Mouse (Mus musculus) lung, embryonic 15.5 days (tissue): ENCODE data around the gene Tspan4. TPM values are rescaled to one million over a fixed set of nuclear protein-coding genes. Genes with fewer than 3 reads are reported as not detected.
"Not testable (repeated sequence)": the region's sequence is repeated elsewhere in the genome, so short reads cannot be mapped to it uniquely, and the experiment has no call there.

Source experiments
- ATAC-seq: fragments of 200-750 bp; cut with Nextera tagmentation; 2 replicates; pipeline ENCODE4 v1.8.0; 2017; ENCODE audit warnings: moderate number of reproducible peaks, borderline replicate concordance; ENCODE audit not compliant: low FRiP score, low TSS enrichment; ENCODE audit errors: extremely low read depth
- H3K27ac ChIP-seq: fragments of 300-500 bp; sonication (generic); 2 replicates; pipeline ENCODE4 v1.5.1; 2015; ENCODE audit warnings: moderate library complexity, mild to moderate bottlenecking, inconsistent platforms
- H3K27me3 ChIP-seq: fragments of 300-500 bp; sonication (generic); 2 replicates; pipeline ENCODE4 v1.6.1; 2015; ENCODE audit warnings: inconsistent platforms
- H3K36me3 ChIP-seq: fragments of 300-500 bp; sonication (generic); 2 replicates; pipeline ENCODE4 v1.6.1; 2015; ENCODE audit warnings: inconsistent platforms
- H3K4me1 ChIP-seq: fragments of 300-500 bp; sonication (generic); 2 replicates; pipeline ENCODE4 v1.6.1; 2015; ENCODE audit warnings: inconsistent platforms
- H3K4me2 ChIP-seq: fragments of 300-500 bp; sonication (generic); 2 replicates; pipeline ENCODE4 v1.6.1; 2015; ENCODE audit warnings: inconsistent platforms, mild to moderate bottlenecking, moderate library complexity
- H3K4me3 ChIP-seq: fragments of 300-500 bp; sonication (generic); 2 replicates; pipeline ENCODE4 v1.5.1; 2015; ENCODE audit warnings: mild to moderate bottlenecking, inconsistent platforms
- H3K9ac ChIP-seq: fragments of 300-500 bp; sonication (generic); 2 replicates; pipeline ENCODE4 v1.6.1; 2015; ENCODE audit warnings: inconsistent platforms
- H3K9me3 ChIP-seq: fragments of 300-500 bp; sonication (generic); 2 replicates; pipeline ENCODE4 v1.6.1; 2016; ENCODE audit warnings: inconsistent platforms
- WGBS: fragments of 180-500 bp; shearing (Covaris S2); methylation state at CpG from one replicate; pipeline ENCODE4 v1.1.7; 2015; 5-methylcytosine and 5-hydroxymethylcytosine counted together
- polyA plus RNA-seq: library from polyadenylated mRNA; unstranded; fragments of >200 nt; fragmentation: Nextera tagmentation; extraction: Ambion mirVana; gene quantifications from 2 replicates; pipeline ENCODE4 v1.2.1, GENCODE M21; 2015

Tspan4 gene
- polyA plus RNA-seq, 1 experiment from 2014 or later: 96.9 TPM

DNA sequence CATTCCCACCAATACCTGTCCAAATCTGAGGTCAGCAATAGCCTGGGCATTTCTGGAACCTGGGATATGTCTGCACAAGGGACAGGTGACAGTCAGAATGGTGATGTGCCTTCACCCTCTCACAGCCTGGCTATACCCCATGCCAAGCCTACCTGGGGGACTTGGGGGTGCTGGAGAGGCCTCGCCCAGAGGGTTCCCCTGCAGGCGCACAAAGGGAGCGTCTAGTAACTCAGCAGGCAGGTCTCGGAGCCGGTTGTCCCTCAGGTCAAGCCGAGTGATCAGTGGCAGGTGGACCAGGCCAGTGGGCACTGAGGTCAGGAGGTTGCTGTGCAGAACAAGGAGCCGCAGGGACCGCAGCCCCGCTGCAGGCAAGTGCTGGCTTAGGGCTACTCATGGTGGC, 33.6 kb upstream of the Tspan4 start:
- H3K27ac ChIP-seq: no peak overlapping the region
- no peak for ATAC-seq
- no peaks in the 10 kb centered on the region for H3K27me3 ChIP-seq
- WGBS: 92% methylated on average over 9 of the region's 9 CpGs
- H3K36me3 ChIP-seq: peaks cover 19% of the 10 kb centered on the region
- H3K9ac ChIP-seq: no peak overlapping the region
- H3K4me2 ChIP-seq: 0 out of 2 replicates have a peak overlapping the region, but pooled peaks have one; percentile 95
- H3K4me1 ChIP-seq: peaks cover 44% of the 10 kb centered on the region
- no peaks in the 10 kb centered on the region for H3K9me3 ChIP-seq
- H3K4me3 ChIP-seq: no peak overlapping the region

DNA sequence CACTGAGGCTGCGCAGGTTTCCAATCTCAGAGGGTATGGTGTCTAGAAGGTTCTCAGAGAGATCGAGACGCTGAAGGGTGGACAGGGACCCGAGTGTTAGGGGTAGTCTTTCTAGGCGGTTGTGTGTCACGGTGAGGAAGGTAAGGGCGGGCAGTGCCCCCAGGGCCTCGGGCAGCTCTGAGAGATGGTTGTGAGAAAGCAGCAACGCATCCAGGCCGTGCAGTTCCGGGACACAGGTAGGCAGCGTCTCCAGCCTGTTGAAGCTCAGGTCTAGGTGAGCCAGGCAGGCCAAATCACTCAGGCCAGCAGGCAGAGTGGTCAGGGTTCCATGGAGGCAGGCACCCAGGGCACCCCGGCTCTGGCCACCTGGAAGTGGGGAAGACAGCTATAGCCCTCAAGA, 32.8 kb upstream of the Tspan4 start:
- no peak overlapping the region for H3K27ac ChIP-seq
- no peak for ATAC-seq
- peak overlapping the region; percentile 51 for H3K4me3 ChIP-seq
- WGBS: 85% methylated on average over 13 of the region's 13 CpGs
- peak overlapping the region; percentile 68 for H3K9ac ChIP-seq
- peaks cover 44% of the 10 kb centered on the region for H3K4me1 ChIP-seq
- no peaks in the 10 kb centered on the region for H3K27me3 ChIP-seq
- H3K9me3 ChIP-seq: no peaks in the 10 kb centered on the region
- H3K4me2 ChIP-seq: peak overlapping the region; percentile 95
- peaks cover 19% of the 10 kb centered on the region for H3K36me3 ChIP-seq

DNA sequence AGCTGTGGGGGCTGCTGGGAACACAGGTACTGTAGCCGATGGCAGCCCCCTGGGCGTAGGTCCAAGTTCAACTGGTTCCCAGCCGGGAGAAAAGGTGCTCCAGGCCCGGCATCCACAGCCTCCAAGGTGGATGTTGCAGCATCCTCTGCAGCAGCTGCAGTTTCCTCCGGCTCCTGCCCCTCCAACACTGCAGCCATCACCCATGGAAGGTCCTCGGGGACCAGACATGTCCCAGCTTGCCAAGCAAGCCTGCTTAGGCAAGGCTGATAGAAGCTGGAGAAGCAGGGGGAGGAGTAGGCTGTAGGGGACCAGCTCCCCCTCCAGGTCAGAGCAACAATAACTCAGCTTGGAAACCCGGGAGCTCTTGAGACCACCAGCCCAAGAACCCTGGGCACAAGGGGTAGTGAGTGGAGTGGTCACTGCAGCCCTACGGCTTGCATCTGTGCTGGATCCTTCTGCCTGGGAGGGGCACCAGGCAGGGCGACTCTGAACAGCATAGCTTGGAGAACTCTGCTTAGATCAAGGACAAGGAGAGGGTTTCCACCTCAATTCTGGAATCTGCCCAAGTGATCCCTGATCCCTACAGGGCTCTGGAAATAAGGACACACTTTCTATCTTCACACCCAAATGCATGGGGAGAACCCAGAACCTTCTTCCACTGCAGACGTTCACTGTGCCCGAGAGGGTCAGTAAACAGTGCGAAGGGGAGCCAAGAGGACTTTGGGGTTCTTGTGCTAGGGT, 31.8 kb upstream of the Tspan4 start:
- Histone ChIP-seq H3K27me3 (no peaks in the 10 kb centered on the region), H3K27ac (peak overlapping the region; percentile 73), H3K4me1 (peaks cover 43% of the 10 kb centered on the region), H3K9ac (peak overlapping the region; percentile 68), H3K4me2 (peak overlapping the region; percentile 95), H3K9me3 (no peaks in the 10 kb centered on the region), H3K4me3 (peak overlapping the region; percentile 51), H3K36me3 (peaks cover 17% of the 10 kb centered on the region)
- WGBS: 10% methylated on average over 12 of the region's 12 CpGs
- ATAC-seq: no peak

DNA sequence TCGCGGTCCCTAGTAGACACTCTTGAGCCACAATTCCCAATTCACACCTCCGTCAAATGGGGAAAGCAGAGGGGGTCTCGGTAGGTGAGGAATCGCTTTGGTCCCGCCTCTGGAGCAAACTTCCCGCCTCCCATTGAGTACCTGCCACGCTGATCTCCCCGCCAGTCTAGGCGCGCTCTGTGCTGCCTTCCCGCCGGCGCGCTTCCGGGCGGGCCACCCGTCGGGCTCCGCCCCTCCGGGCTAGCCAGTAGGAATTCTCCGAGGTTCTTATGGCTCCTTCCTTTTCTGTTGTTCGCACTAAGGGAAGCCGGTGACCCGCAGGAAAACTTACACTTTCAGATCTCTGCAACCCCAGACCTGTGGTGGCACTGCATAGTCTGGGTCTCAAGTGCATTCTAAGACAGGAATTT, 31.2 kb upstream of the Tspan4 start, which contains the start of gene Pidd1:
Pidd1 (minus strand) TSS at position 198 of the 410 bp plus-strand sequence.
- Histone ChIP-seq H3K4me1 (peaks cover 48% of the 10 kb centered on the region), H3K9me3 (no peaks in the 10 kb centered on the region), H3K27me3 (no peaks in the 10 kb centered on the region), H3K36me3 (peaks cover 17% of the 10 kb centered on the region), H3K9ac (peak within 1 kb of the TSS; percentile 68), H3K4me2 (peak within 1 kb of the TSS; percentile 95), H3K27ac (peak within 1 kb of the TSS; percentile 79), H3K4me3 (peak within 1 kb of the TSS; percentile 51)
- WGBS: 0% methylated on average over 25 of the region's 25 CpGs
- ATAC-seq: peak; percentile 48; the same call in 1 of the 2 replicates

DNA sequence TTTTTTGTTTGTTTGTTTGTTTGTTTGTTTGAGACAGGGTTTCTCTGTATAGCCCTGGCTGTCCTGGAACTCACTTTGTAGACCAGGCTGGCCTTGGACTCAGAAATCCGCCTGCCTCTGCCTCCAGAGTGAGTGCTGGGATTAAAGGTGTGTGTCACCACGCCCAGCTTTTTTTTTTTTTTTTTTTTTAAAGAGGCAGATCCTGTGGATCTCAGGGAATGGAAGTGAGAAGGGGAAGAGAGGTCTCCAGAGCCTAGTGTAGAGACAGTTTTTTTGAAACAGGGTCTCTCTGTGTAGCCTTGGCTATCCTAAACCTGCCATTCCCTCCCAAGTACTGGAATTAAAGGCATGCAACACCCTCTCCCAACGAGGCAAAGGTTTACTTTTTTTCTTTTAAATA, 28.7 kb upstream of the Tspan4 start:
- not testable (repeated sequence) for H3K9ac ChIP-seq, H3K27ac ChIP-seq, H3K4me3 ChIP-seq, ATAC-seq, H3K9me3 ChIP-seq, H3K27me3 ChIP-seq
- Histone ChIP-seq H3K36me3 (peaks cover 30% of the 10 kb centered on the region), H3K4me1 (peaks cover 48% of the 10 kb centered on the region), H3K4me2 (peak overlapping the region; percentile 55; the same call in 1 of the 2 replicates)
- 74% methylated on average over 3 of the region's 3 CpGs for WGBS

DNA sequence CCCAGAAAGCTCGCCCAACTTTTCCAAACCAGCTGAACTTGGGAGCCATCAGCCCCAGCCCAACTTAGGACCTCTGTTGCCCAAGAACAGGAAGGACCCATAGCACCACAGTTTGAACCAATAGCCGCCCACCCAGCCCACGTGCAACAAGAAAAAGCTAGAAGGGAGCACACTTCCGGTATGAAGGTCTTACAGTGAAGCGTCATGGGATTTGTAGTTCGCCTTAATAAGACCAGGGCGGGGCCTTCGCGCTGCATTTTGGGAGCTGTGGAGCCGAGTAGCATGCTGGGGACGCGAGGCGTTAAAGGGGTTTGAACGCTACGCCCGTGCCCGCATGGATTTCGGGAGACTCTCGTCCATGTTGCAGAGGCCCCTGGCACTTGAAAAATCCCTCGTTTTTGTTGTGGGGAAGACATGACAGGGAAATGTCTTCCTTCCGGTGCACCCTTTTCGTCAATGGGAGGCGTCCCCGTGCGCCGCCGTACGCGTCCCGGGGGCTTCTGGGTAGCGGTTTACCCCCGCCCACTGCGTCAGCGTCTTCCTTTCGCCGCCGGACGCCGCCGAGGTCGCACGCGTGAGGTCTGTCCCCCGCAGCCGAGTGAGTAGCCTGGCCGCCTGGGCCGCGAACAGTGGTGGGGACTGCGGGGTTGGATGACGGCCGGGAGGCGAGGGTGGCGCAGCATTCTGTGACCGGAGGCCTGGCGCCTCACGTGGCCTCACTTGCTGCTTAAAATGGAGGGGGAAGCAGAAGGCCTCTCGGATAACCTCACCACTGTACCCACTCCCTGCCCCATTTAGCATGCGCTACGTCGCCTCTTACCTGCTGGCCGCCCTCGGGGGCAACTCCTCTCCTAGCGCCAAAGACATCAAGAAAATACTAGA, 27.7 kb upstream of the Tspan4 start, which contains the start of gene Rplp2:
Rplp2 (plus strand) TSS at position 261 of the 882 bp plus-strand sequence.
- under 1% methylated on average over 63 of the region's 63 CpGs for WGBS
- Histone ChIP-seq H3K4me1 (peaks cover 41% of the 10 kb centered on the region), H3K9me3 (no peaks in the 10 kb centered on the region), H3K9ac (peak within 1 kb of the TSS; percentile 79), H3K27ac (peak within 1 kb of the TSS; percentile 85), H3K4me3 (peak within 1 kb of the TSS; percentile 66), H3K27me3 (no peaks in the 10 kb centered on the region), H3K4me2 (peak within 1 kb of the TSS; percentile 55), H3K36me3 (peaks cover 40% of the 10 kb centered on the region)
- peak; percentile 89 for ATAC-seq

DNA sequence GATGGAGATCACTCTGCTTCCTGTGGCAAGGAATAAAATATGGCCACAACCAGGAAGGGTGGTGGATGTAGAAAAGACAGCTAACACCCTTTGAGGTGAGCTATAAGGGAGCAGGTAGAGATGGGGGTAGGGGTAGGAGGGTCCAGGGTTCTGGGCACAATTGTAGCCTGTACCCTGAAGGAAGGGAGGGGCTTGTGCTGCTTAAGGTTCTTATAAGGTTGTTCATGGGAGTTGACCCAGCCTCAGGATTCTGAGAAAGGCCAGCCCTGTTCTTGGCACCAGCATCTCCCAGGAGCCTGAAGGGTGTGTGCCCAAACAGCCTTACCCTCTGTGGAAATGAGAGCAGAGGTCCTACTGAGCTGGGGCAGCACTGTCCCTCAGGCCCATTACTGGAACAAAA, 23.1 kb upstream of the Tspan4 start:
- Histone ChIP-seq H3K27me3 (no peaks in the 10 kb centered on the region), H3K4me1 (peaks cover 46% of the 10 kb centered on the region), H3K4me2 (no peak overlapping the region), H3K9me3 (no peaks in the 10 kb centered on the region), H3K4me3 (no peak overlapping the region), H3K36me3 (peaks cover 40% of the 10 kb centered on the region), H3K27ac (no peak overlapping the region), H3K9ac (no peak overlapping the region)
- no peak for ATAC-seq

DNA sequence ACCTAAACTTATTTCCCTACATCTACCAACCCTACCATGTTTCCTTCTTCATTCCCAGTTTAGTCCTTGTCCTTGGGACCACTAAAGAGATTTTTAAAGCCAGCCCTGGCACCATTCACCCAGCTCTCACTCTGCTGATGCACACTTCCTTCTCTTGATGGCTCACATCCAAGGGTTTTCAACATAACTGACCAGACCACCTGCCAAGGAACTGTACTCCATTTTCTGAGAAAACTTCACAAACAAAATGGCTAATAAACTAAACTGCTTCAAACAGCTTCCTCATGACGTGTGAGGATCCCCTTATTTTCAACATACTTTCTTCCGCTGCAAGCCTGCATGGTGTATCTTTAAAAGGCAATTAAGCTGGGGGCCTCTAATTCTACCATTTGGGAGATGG, 21.4 kb upstream of the Tspan4 start:
- Histone ChIP-seq H3K27ac (no peak overlapping the region), H3K9me3 (no peaks in the 10 kb centered on the region), H3K4me3 (no peak overlapping the region), H3K9ac (no peak overlapping the region), H3K4me2 (no peak overlapping the region), H3K36me3 (peaks cover 38% of the 10 kb centered on the region), H3K27me3 (no peaks in the 10 kb centered on the region), H3K4me1 (peaks cover 40% of the 10 kb centered on the region)
- no peak for ATAC-seq
- 61% methylated on average over 2 of the region's 2 CpGs for WGBS

DNA sequence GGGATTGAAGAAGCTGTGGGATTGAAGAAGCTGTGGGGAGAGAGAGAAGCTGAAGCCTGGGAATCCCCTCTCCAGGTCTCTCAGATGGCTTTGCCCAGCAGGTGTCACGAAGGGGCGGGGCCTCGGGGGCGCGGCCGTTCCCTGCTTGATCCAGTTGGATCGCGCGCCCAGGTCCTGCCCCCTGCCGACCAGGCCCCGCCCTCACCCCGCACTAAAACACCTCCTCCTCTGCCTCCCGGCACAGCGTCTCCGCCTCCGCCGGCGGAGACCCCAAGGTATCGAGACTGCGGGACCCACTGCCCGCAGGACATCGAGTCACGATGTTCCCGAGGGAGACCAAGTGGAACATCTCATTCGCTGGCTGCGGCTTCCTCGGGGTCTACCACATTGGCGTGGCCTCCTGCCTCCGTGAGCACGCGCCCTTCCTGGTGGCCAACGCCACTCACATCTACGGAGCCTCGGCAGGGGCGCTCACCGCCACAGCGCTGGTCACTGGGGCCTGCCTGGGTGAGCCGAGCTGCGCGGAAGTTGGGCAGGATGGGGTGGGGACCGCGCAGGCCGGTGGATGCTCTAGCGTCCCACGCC, 20.0 kb upstream of the Tspan4 start, which contains the start of gene Pnpla2:
Pnpla2 (plus strand) TSS at position 232 of the 585 bp plus-strand sequence.
- under 1% methylated on average over 45 of the region's 45 CpGs for WGBS
- H3K4me3 ChIP-seq: peak within 1 kb of the TSS; percentile 68
- peaks cover 35% of the 10 kb centered on the region for H3K4me1 ChIP-seq
- peak; percentile 79 for ATAC-seq
- peaks cover 27% of the 10 kb centered on the region for H3K36me3 ChIP-seq
- peak within 1 kb of the TSS; percentile 60 for H3K9ac ChIP-seq
- peak within 1 kb of the TSS; percentile 87 for H3K27ac ChIP-seq
- H3K4me2 ChIP-seq: peak within 1 kb of the TSS; percentile 89
- no peaks in the 10 kb centered on the region for H3K9me3 ChIP-seq
- peaks cover 6% of the 10 kb centered on the region for H3K27me3 ChIP-seq

DNA sequence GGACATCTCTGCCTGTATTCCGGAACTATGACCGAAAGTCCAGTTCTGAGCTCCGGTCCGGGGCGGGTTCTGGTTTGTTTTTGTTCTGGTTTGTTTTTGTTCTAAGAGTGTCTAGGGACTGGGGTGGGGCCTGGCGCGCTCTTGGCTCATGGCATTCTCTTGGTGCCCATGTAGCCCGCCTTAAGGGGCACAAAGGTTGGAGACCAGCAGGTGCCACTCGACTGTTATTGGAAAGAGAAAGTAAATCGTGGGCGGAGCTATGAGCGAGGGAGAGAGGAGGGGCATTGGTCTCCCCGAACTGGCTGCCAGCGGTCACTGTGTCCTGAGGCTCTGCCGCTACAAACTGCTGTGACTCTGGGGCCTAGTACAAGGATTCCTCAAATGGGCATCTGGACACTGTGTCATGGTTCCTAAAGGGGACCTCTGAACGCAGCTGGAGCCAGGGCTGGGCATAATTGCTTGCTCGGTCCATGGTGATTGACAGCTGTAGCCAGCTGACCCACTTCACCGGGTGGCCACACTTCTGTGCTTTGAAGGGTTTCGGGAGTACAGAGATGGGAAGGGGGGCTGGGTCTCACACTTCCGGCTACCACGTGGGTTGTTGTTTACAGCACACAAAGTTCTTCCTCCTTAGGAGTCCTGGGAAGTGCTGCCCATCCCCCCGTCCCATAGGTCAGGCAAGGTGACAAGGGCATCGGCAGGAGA, 19.3 kb upstream of the Tspan4 start:
- Histone ChIP-seq H3K4me1 (peaks cover 42% of the 10 kb centered on the region), H3K27me3 (peaks cover 12% of the 10 kb centered on the region), H3K4me2 (peak overlapping the region; percentile 89), H3K27ac (peak overlapping the region; percentile 87), H3K9me3 (no peaks in the 10 kb centered on the region), H3K9ac (peak overlapping the region; percentile 60), H3K4me3 (peak overlapping the region; percentile 68), H3K36me3 (peaks cover 20% of the 10 kb centered on the region)
- WGBS: 2% methylated on average over 23 of the region's 23 CpGs
- ATAC-seq: peak; percentile 40; the same call in 1 of the 2 replicates

DNA sequence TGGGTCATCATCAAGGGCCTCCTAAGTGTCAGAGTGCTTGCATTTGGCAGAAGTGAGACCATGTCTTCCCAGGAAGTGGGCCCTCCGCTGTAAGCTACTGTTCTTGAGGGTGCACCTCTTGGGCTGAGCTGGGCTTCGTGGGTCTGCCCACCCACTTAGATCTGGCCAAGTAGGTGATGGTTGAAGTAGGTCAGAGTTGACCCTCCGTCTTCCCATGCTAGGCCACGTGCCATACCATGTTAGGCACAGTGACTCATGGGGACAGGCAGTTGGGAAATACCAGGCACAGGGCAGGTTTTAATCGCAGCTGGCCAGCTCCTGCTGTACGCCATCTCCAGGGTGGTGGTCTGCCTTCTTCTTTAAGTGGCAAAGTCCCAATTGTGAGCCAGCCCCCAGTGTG, 18.3 kb upstream of the Tspan4 start:
- H3K4me2 ChIP-seq: peak overlapping the region; percentile 89; the same call in 1 of the 2 replicates
- H3K9ac ChIP-seq: no peak overlapping the region
- H3K4me1 ChIP-seq: peaks cover 52% of the 10 kb centered on the region
- H3K27ac ChIP-seq: no peak overlapping the region
- no peak for ATAC-seq
- H3K4me3 ChIP-seq: peak overlapping the region; percentile 68; the same call in 1 of the 2 replicates
- peaks cover 21% of the 10 kb centered on the region for H3K27me3 ChIP-seq
- 81% methylated on average over 6 of the region's 6 CpGs for WGBS
- H3K36me3 ChIP-seq: peaks cover 10% of the 10 kb centered on the region
- no peaks in the 10 kb centered on the region for H3K9me3 ChIP-seq
